Mouse (Mus musculus) frontal cortex, adult (tissue): Measurements from ENCODE around the gene Gm44790.
"Not testable (repeated sequence)": the region's sequence is repeated elsewhere in the genome, so short reads cannot be mapped to it uniquely, and the experiment has no call there.

ENCODE experiments used
- ATAC-seq: cut with Nextera tagmentation; 2 replicates; pipeline ENCODE4 v1.9.2; 2017; ENCODE audit warnings: mild to moderate bottlenecking, moderate library complexity, mixed read lengths; ENCODE audit not compliant: low TSS enrichment

Gm44790 gene

DNA sequence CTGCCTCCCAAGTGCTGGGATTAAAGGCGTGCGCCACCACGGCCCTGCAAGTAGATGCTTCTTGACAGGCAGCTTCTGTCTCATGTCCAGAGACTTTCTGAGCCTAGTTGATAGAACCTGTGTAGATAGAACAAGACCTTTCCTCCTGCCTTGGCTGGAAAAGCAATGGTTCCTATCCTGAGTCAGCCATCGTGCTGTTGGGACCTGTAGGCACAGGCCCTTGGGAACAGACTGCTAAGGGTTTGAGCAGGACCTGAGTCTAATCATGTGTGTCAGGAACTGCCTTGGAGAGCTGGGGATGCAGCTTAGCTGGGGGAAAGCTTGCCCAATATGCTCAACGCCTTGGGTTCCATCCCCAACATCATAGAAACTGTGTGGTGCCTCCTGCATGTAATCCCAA lies 47.6 kb downstream of the Gm44790 start:
- no peak for ATAC-seq

- no peak for ATAC-seq
These were observed 48.3 kb downstream of the Gm44790 start for GRCm38 (mm10) chr6:86474646-86475181.

GRCm38 (mm10) chr6:86475462-86476167 lies 49.2 kb downstream of the Gm44790 start:
- ATAC-seq, result no peak

DNA sequence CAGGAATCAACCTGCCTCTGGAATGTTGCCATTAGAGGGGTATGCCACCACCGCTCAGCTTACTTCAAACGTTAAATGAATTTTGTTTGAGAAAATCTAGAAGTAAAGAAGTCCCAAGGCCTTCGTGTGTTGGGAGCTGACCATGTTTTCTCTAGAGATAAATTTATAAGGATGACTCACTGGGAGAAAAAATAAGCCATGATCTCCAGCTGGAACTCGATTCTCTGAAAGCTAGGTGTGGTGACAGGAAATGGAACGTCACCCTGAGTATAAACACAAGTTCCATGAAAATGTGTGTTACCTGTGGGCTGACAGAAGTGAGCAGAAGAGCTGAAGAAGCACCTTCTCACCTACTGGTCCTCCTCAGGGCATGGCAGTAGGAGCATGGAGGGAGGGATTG lies 50.5 kb downstream of the Gm44790 start:
- no peak for ATAC-seq

DNA sequence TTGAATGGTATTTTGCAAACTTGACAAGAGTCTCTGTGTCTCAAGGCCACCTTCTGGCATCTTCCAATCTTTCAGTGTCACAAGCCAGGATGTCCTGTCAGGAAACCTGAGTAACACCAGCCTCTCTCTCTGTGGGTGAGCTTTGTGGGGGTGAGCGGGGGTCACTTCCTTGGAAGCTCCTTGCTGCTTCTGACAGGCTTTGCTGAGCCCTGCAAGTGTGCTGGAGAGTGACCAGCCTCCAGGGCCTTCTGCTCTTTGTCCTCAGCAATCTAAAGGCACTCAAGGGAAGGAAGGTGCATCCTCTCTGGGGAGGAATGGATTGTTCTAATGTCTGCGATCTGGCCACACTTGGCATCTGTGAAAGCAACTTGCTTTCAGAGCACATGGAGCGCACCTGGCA lies 52.9 kb downstream of the Gm44790 start:
- ATAC-seq, result no peak

GRCm38 (mm10) chr6:86479816-86480188 lies 53.3 kb downstream of the Gm44790 start:
- ATAC-seq, result no peak

GRCm38 (mm10) chr6:86480189-86480831 lies 53.9 kb downstream of the Gm44790 start:
- no peak for ATAC-seq

GRCm38 (mm10) chr6:86481871-86482270 lies 55.4 kb downstream of the Gm44790 start:
- no peak for ATAC-seq

- no peak for ATAC-seq
These were observed 59.6 kb downstream of the Gm44790 start for GRCm38 (mm10) chr6:86485943-86486640.

- ATAC-seq, result peak; percentile 87
These were observed 61.1 kb downstream of the Gm44790 start for GRCm38 (mm10) chr6:86487358-86488148.

DNA sequence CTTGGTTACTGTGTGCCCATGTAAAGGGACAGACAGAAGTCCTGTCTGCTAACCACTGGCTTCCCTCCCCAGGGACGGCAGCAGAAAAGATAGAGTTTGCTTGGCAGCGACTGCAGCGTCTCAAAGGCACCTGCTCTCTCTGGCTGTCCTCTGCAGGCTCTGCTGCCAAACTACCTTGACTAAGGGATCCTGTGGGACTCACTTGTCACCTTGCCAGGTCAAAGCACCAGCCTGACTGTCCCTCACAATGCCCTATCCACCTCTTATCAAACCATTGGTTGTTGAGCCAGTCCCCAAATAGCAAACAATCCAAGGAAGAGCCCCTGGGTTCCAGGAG lies 61.7 kb downstream of the Gm44790 start:
- peak; percentile 83; the same call in 1 of the 2 replicates for ATAC-seq

GRCm38 (mm10) chr6:86489945-86490344 lies 63.5 kb downstream of the Gm44790 start:
- no peak for ATAC-seq

DNA sequence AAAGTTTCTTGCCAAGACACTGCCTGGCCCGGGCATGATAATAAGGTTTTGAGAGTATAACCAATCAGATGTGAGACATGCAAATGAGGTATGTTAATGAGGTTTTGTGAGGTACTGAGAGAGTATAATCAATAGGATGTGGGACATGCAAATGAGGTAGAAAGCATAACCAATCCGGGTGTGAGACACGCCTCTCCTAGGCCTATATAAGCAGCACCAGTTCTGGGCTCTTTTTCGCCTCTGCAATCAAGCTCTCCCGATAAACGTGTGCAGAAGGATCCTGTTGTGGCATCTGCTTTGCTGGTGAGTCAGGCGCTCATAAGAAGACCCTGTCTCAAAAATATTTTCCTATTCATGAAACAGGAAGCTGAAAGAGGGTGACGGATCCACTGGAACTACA lies 64.0 kb downstream of the Gm44790 start:
- ATAC-seq, result not testable (repeated sequence)

- no peak for ATAC-seq
These were observed 67.2 kb downstream of the Gm44790 start for GRCm38 (mm10) chr6:86493469-86494263.

DNA sequence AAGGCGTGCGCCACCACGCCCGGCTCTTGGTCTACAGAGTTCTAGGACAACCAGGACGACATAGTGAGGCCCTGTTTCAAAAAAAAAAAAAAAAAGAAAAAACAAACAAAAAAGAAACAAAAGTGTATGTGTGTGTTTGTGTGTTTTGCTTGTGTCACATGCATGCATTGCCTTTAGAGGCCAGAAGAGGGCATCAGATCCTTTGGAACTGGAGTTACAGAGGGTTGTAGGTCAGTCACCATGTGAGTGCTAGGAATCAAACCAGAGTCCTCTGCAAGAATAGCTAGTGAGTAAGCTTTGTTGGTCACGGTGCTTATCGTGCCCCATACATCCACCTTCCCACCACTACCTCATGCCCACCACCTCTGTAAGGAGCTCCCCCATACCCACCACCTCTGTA lies 68.3 kb downstream of the Gm44790 start:
- no peak for ATAC-seq
